Mouse (Mus musculus) G1E (cell line): Measurements from ENCODE around the gene Pex5. TPM values are rescaled to one million over a fixed set of nuclear protein-coding genes. Genes with fewer than 3 reads are reported as not detected.

Experiments
- ATAC-seq: 2 replicates; pipeline ENCODE4 v1.8.0; 2016; ENCODE audit warnings: mild to moderate bottlenecking; ENCODE audit not compliant: insufficient number of reproducible peaks, poor library complexity, low FRiP score, severe bottlenecking; ENCODE audit errors: extremely low read depth
- DNase-seq: peaks from one replicate; pipeline ENCODE4 v3.0.0; 2012; ENCODE audit warnings: low spot score
- H3K27me3 ChIP-seq: 2 replicates; pipeline ENCODE4 v1.6.1; 2012; ENCODE audit warnings: mild to moderate bottlenecking, low read length, inconsistent platforms; ENCODE audit not compliant: insufficient read depth
- H3K36me3 ChIP-seq: replicated peaks from 2 replicates; pipeline ENCODE3; 2012; ENCODE audit warnings: mild to moderate bottlenecking, inconsistent platforms
- H3K4me1 ChIP-seq: 2 replicates; pipeline ENCODE4 v1.6.1; 2012; ENCODE audit warnings: low read depth, low read length, inconsistent platforms, mixed read lengths; ENCODE audit not compliant: insufficient read depth
- H3K4me3 ChIP-seq: 2 replicates; pipeline ENCODE4 v1.5.1; 2012; ENCODE audit warnings: low read depth, mild to moderate bottlenecking, inconsistent platforms, low read length, moderate library complexity, mixed read lengths
- H3K9me3 ChIP-seq: replicated peaks from 2 replicates; pipeline ENCODE4 v1.6.1; 2012; ENCODE audit warnings: inconsistent platforms
- CTCF ChIP-seq: IDR thresholded peaks from 2 replicates; pipeline ENCODE4 v1.5.1; 2012; ENCODE audit warnings: low read depth, low read length, inconsistent platforms, mixed read lengths
- GATA1 ChIP-seq: IDR thresholded peaks from 2 replicates; pipeline ENCODE4 v1.6.1; 2012; ENCODE audit warnings: borderline replicate concordance, low read length, inconsistent platforms, mixed read lengths
- GATA2 ChIP-seq: IDR thresholded peaks from 2 replicates; pipeline ENCODE4 v1.6.1; 2012; ENCODE audit warnings: low read depth, low read length, inconsistent platforms, borderline replicate concordance
- POLR2AphosphoS5 ChIP-seq: IDR thresholded peaks from 2 replicates; pipeline ENCODE4 v1.6.1; 2012; ENCODE audit warnings: low read depth, low read length, inconsistent platforms; ENCODE audit not compliant: insufficient replicate concordance
- TAL1 ChIP-seq: conservative IDR thresholded peaks from 2 replicates; pipeline ENCODE4 v1.6.1; 2012; ENCODE audit warnings: low read depth, low read length, inconsistent platforms, mixed read lengths
- polyA plus RNA-seq: library from polyadenylated mRNA; stranded (reverse); fragments of >175 nt; gene quantifications from 2 replicates; pipeline ENCODE4 v1.2.3, GENCODE M21; 2012
- total RNA-seq, 2 experiments: library from RNA; stranded (forward) in 1 of 2; stranded (reverse) in 1 of 2; fragments of 200-1000 nt in 1 of 2; fragments of >200 nt in 1 of 2; fragmentation: Nextera tagmentation in 1 of 2; gene quantifications; 2 replicates each; pipeline ENCODE4 v1.2.3; 2014 to 2017

Gene Pex5
- total and polyA plus RNA-seq, 3 experiments, result 19.1 to 25.0 (median 22.3) TPM

- Histone ChIP-seq H3K4me1 (peaks cover 47% of the 10 kb centered on the region), H3K9me3 (no peaks in the 10 kb centered on the region), H3K36me3 (no peaks in the 10 kb centered on the region), H3K4me3 (peak overlapping the region; percentile 28; the same call in 1 of the 2 replicates), H3K27me3 (no peaks in the 10 kb centered on the region)
- ATAC-seq (peak; percentile 19; the same call in 1 of the 2 replicates), DNase-seq (peak; percentile 23)
- no peak for TF ChIP-seq GATA2
- peak; percentile 43; the same call in 1 of the 2 replicates for TF ChIP-seq TAL1
Measured at GRCm38 (mm10) chr6:124376311-124376710, 38.6 kb downstream of the Pex5 start.

GRCm38 (mm10) chr6:124375435-124375884 lies 39.4 kb downstream of the Pex5 start:
- ATAC-seq (peak; percentile 89), DNase-seq (peak; percentile 56)
- peak overlapping the region; percentile 17; the same call in 1 of the 2 replicates for H3K4me3 ChIP-seq
- TF ChIP-seq TAL1, result peak; percentile 62
- TF ChIP-seq POLR2AphosphoS5, result no peak
- no peaks in the 10 kb centered on the region for H3K27me3 ChIP-seq
- H3K36me3 ChIP-seq, result no peaks in the 10 kb centered on the region
- no peaks in the 10 kb centered on the region for H3K9me3 ChIP-seq
- peaks cover 46% of the 10 kb centered on the region for H3K4me1 ChIP-seq

GRCm38 (mm10) chr6:124374683-124375082 lies 40.2 kb downstream of the Pex5 start:
- H3K9me3 ChIP-seq, result no peaks in the 10 kb centered on the region
- DNase-seq (no peak), ATAC-seq (no peak)
- H3K36me3 ChIP-seq, result no peaks in the 10 kb centered on the region
- peaks cover 48% of the 10 kb centered on the region for H3K4me1 ChIP-seq
- no peak overlapping the region for H3K4me3 ChIP-seq
- H3K27me3 ChIP-seq, result no peaks in the 10 kb centered on the region
- TF ChIP-seq CTCF (no peak), TAL1 (no peak), POLR2AphosphoS5 (no peak), GATA1 (no peak), GATA2 (no peak)

- TF ChIP-seq POLR2AphosphoS5 (no peak), TAL1 (no peak), CTCF (no peak), GATA1 (no peak), GATA2 (no peak)
- no peak for ATAC-seq
- DNase-seq, result no peak
- Histone ChIP-seq H3K4me1 (peaks cover 48% of the 10 kb centered on the region), H3K27me3 (no peaks in the 10 kb centered on the region), H3K4me3 (no peak overlapping the region), H3K9me3 (no peaks in the 10 kb centered on the region), H3K36me3 (no peaks in the 10 kb centered on the region)
Measured at GRCm38 (mm10) chr6:124373584-124374206, 41.2 kb downstream of the Pex5 start.

GRCm38 (mm10) chr6:124364328-124364727 lies 50.5 kb downstream of the Pex5 start:
- ATAC-seq, result peak; percentile 23; the same call in 1 of the 2 replicates
- H3K36me3 ChIP-seq, result no peaks in the 10 kb centered on the region
- peaks cover 7% of the 10 kb centered on the region; the same call in 1 of the 2 replicates for H3K27me3 ChIP-seq
- H3K4me3 ChIP-seq, result no peak overlapping the region
- H3K9me3 ChIP-seq, result no peaks in the 10 kb centered on the region
- no peak for DNase-seq
- H3K4me1 ChIP-seq, result peaks cover 9% of the 10 kb centered on the region
- TF ChIP-seq GATA1 (no peak), GATA2 (no peak), TAL1 (no peak), POLR2AphosphoS5 (no peak), CTCF (no peak)

GRCm38 (mm10) chr6:124360549-124360948 lies 54.3 kb downstream of the Pex5 start:
- Histone ChIP-seq H3K4me3 (no peak overlapping the region), H3K9me3 (no peaks in the 10 kb centered on the region), H3K27me3 (0 out of 2 replicates have a peak, but pooled peaks cover 5% of the 10 kb centered on the region), H3K36me3 (no peaks in the 10 kb centered on the region), H3K4me1 (peaks cover 9% of the 10 kb centered on the region)
- ATAC-seq (no peak), DNase-seq (no peak)
- no peak for TF ChIP-seq TAL1
- TF ChIP-seq CTCF, result no peak
- TF ChIP-seq POLR2AphosphoS5, result no peak
- no peak for TF ChIP-seq GATA1
- no peak for TF ChIP-seq GATA2

GRCm38 (mm10) chr6:124358953-124359352 lies 55.9 kb downstream of the Pex5 start:
- no peak for TF ChIP-seq TAL1
- no peak for TF ChIP-seq CTCF
- no peak for TF ChIP-seq POLR2AphosphoS5
- no peak for TF ChIP-seq GATA1
- no peak for TF ChIP-seq GATA2
- Histone ChIP-seq H3K4me1 (peaks cover 2% of the 10 kb centered on the region; the same call in 1 of the 2 replicates), H3K4me3 (no peak overlapping the region), H3K27me3 (0 out of 2 replicates have a peak, but pooled peaks cover 5% of the 10 kb centered on the region), H3K9me3 (no peaks in the 10 kb centered on the region), H3K36me3 (no peaks in the 10 kb centered on the region)
- ATAC-seq (no peak), DNase-seq (no peak)
